Mouse (Mus musculus) forebrain, embryonic 14.5 days (tissue): ENCODE measurements around the gene Grap. TPM values are rescaled to one million over a fixed set of nuclear protein-coding genes. Genes with fewer than 3 reads are reported as not detected.

Experiments used
- ATAC-seq: fragments of 200-750 bp; cut with Nextera tagmentation; 2 replicates; pipeline ENCODE4 v1.8.0; 2017; ENCODE audit warnings: mild to moderate bottlenecking, moderate library complexity
- DNase-seq: peaks from one replicate; pipeline ENCODE4 v3.0.0-alpha.2; 2015; ENCODE audit warnings: low spot score
- H3K27ac ChIP-seq: fragments of 300-500 bp; sonication (generic); 2 replicates; pipeline ENCODE4 v1.5.1; 2014; ENCODE audit warnings: low read depth, mild to moderate bottlenecking, control low read depth, low read length, moderate library complexity
- H3K27me3 ChIP-seq: fragments of 300-500 bp; sonication (generic); replicated peaks from 2 replicates; pipeline ENCODE4 v1.6.1; 2014; ENCODE audit warnings: low read length, control low read depth, mixed read lengths; ENCODE audit not compliant: control insufficient read depth, insufficient read depth
- H3K36me3 ChIP-seq: fragments of 300-500 bp; sonication (generic); 2 replicates; pipeline ENCODE4 v1.6.1; 2014; ENCODE audit warnings: low read length, control low read depth; ENCODE audit not compliant: control insufficient read depth, insufficient read depth
- H3K4me1 ChIP-seq: fragments of 300-500 bp; sonication (generic); 2 replicates; pipeline ENCODE4 v1.6.1; 2014; ENCODE audit warnings: antibody characterized with exemption, low read length, control low read depth; ENCODE audit not compliant: control insufficient read depth, insufficient read depth
- H3K4me2 ChIP-seq: fragments of 300-500 bp; sonication (generic); 2 replicates; pipeline ENCODE4 v1.6.1; 2014; ENCODE audit warnings: mild to moderate bottlenecking, control low read depth, low read length
- H3K4me3 ChIP-seq: fragments of 300-500 bp; sonication (generic); 2 replicates; pipeline ENCODE4 v1.5.1; 2014; ENCODE audit warnings: low read depth, low read length, control low read depth
- H3K9ac ChIP-seq: fragments of 300-500 bp; sonication (generic); 2 replicates; pipeline ENCODE4 v1.6.1; 2014; ENCODE audit warnings: mild to moderate bottlenecking, low read length, control low read depth, moderate library complexity
- H3K9me3 ChIP-seq: fragments of 300-500 bp; sonication (generic); replicated peaks from 2 replicates; pipeline ENCODE4 v1.6.1; 2016; ENCODE audit warnings: low read length, control low read depth, mixed read lengths; ENCODE audit not compliant: control insufficient read depth
- WGBS: fragments of 180-500 bp; shearing (Covaris S2); extraction: QIAGEN DNeasy Blood & Tissue Kit; methylation state at CpG from one replicate; pipeline ENCODE4 v1.1.7; 2014; 5-methylcytosine and 5-hydroxymethylcytosine counted together
- polyA plus RNA-seq: library from polyadenylated mRNA; unstranded; fragments of >200 nt; fragmentation: Nextera tagmentation; extraction: Ambion mirVana; gene quantifications from 2 replicates; pipeline ENCODE4 v1.2.1, GENCODE M21; 2014

The Grap gene
- polyA plus RNA-seq, 1 experiment from 2014 or later = 5.6 TPM

DNA sequence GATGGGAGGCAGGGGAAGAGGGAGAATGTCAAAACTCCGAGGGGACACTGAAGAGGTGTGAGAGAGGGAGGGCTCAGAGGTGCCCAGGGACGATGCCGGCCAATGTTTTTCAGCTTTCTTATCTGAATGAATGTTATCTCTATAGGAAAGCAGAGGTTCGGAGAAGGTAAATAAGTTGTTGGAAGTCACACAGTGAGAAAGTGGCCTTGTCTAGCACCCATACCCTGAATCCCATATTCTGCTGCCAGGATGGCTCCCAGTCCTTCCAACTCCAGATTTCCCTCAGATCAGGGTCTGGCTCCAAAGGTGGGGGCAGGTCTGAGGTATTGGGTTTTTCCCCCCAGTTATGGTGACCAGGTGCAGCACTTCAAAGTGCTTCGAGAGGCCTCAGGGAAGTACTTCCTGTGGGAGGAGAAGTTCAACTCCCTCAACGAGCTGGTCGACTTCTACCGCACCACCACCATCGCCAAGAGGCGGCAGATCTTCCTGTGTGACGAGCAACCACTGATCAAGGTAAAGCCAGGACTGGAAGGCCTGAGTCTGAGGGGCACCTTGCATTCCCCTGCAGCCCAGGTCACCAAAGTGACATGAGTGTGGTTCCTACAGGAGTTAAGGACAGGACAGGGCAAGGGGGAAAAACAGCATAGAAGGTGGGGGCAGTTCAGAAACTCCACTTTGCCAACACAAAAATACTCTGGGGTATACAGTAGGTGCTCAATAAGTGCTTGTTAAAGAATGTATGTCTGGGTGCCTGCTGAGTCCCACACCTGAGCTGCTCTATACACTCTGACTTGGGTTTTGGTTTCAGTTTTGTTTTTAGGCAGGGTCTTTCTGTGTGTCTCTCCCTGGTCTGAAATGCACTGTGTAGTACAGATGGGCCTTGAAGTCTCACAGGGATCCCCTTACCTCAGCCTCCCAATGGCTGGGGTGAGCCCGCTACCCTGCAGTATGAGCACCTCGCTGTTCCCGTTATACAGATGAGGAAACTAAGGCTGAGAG, 16.7 kb downstream of the Grap start:
- no peaks in the 10 kb centered on the region for H3K27me3 ChIP-seq
- H3K9ac ChIP-seq = no peak overlapping the region
- DNase-seq (no peak), ATAC-seq (no peak)
- H3K36me3 ChIP-seq = no peaks in the 10 kb centered on the region
- H3K4me2 ChIP-seq = no peak overlapping the region
- H3K4me3 ChIP-seq = no peak overlapping the region
- H3K9me3 ChIP-seq = no peaks in the 10 kb centered on the region
- WGBS = 87% methylated on average over 14 of the region's 14 CpGs
- H3K4me1 ChIP-seq = no peaks in the 10 kb centered on the region
- no peak overlapping the region for H3K27ac ChIP-seq

DNA sequence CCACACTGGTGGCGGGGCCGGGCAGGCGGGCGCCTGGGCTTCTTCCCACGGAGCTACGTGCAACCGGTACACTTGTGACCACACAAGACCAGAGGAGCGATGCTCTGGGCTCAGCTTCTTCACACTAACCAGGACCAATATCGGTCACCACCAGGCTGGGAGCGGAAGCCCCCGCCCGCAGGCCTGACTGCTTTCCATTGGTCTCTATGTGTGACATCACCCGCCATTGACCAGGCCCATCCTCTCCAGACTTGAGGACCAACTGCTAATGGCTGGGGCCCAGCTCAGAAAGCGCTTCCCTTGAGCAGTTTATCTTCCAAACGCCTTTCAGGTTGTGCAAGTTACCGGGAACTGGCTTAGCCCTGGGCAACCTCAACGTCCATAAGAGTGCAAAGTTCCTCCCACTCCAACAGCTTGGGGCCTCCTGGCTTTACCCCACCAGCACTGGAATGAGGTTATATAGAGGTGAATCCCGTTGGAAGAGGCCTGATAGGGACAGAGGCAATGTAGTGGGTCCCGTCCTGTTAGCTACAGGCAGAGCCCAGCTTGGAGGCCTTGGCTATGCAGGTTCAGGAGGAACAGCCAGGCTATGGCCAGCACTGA, 18.8 kb downstream of the Grap start:
- no peaks in the 10 kb centered on the region for H3K4me1 ChIP-seq
- 74% methylated on average over 19 of the region's 19 CpGs for WGBS
- no peak overlapping the region for H3K27ac ChIP-seq
- H3K27me3 ChIP-seq = no peaks in the 10 kb centered on the region
- no peak for ATAC-seq
- DNase-seq = no peak
- H3K4me2 ChIP-seq = no peak overlapping the region
- H3K36me3 ChIP-seq = no peaks in the 10 kb centered on the region
- H3K4me3 ChIP-seq = no peak overlapping the region
- no peak overlapping the region for H3K9ac ChIP-seq
- no peaks in the 10 kb centered on the region for H3K9me3 ChIP-seq

GRCm38 (mm10) chr11:61673686-61674085, 20.6 kb downstream of the Grap start:
- H3K4me2 ChIP-seq = no peak overlapping the region
- WGBS = 34% methylated on average over 7 of the region's 8 CpGs
- H3K4me1 ChIP-seq = no peaks in the 10 kb centered on the region
- H3K27me3 ChIP-seq = no peaks in the 10 kb centered on the region
- ATAC-seq (no peak), DNase-seq (no peak)
- no peak overlapping the region for H3K4me3 ChIP-seq
- no peak overlapping the region for H3K27ac ChIP-seq
- H3K36me3 ChIP-seq = no peaks in the 10 kb centered on the region
- no peak overlapping the region for H3K9ac ChIP-seq
- no peaks in the 10 kb centered on the region for H3K9me3 ChIP-seq

DNA sequence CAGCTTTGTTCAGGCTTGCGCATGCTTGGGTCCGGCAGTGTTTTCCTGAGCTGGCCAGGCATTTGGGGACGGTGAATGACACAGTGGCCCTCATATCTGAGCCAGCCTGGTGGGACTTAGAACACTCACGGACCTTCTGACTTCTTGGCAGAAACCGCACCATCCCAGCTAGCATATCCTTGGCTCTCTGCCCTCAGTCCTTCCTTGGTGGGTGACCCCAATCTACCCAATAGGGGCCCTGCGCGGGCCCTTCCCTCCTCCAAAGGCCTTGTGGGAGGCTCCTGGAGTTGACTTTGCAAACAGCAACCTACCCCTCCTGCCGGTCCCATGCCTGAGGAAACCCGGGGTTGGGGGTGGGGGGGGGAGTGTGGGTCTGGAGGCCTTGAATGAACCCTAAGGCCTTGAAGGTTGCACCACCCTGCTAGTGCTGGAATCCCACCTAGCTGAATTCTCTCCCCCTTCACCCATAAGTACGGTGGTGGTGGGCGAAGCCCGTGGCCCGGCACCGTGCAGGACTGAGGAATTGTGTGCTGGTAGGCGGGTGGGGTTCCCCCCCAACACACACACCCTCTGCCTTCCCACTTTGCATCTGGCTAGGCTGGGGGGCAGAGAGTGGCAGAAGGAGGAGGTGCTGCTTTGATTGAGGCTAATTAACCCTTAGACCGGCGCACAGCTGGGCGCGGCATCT, 21.2 kb downstream of the Grap start:
- no peaks in the 10 kb centered on the region for H3K4me1 ChIP-seq
- no peak overlapping the region for H3K9ac ChIP-seq
- no peak overlapping the region for H3K4me2 ChIP-seq
- no peaks in the 10 kb centered on the region for H3K27me3 ChIP-seq
- ATAC-seq = peak; percentile 42; the same call in 1 of the 2 replicates
- no peak overlapping the region for H3K4me3 ChIP-seq
- 26% methylated on average over 19 of the region's 19 CpGs for WGBS
- no peak overlapping the region for H3K27ac ChIP-seq
- no peaks in the 10 kb centered on the region for H3K36me3 ChIP-seq
- no peaks in the 10 kb centered on the region for H3K9me3 ChIP-seq
- no peak for DNase-seq

GRCm38 (mm10) chr11:61674839-61675159, 21.7 kb downstream of the Grap start:
- Histone ChIP-seq H3K4me3 (no peak overlapping the region), H3K4me2 (no peak overlapping the region)

GRCm38 (mm10) chr11:61675332-61675731, 22.3 kb downstream of the Grap start:
- DNase-seq = no peak
- WGBS = 71% methylated on average over 2 of the region's 2 CpGs
- Histone ChIP-seq H3K4me3 (no peak overlapping the region), H3K4me1 (no peaks in the 10 kb centered on the region), H3K9me3 (no peaks in the 10 kb centered on the region), H3K36me3 (no peaks in the 10 kb centered on the region), H3K27ac (no peak overlapping the region), H3K4me2 (no peak overlapping the region), H3K9ac (no peak overlapping the region), H3K27me3 (no peaks in the 10 kb centered on the region)
- no peak for ATAC-seq

More at GRCm38 (mm10) chr11:61674839-61675159, 21.7 kb downstream of the Grap start:
- Histone ChIP-seq H3K9ac (no peak overlapping the region), H3K36me3 (no peaks in the 10 kb centered on the region), H3K27ac (no peak overlapping the region), H3K27me3 (no peaks in the 10 kb centered on the region), H3K9me3 (no peaks in the 10 kb centered on the region), H3K4me1 (no peaks in the 10 kb centered on the region)
- peak; percentile 65 for DNase-seq
- peak; percentile 71 for ATAC-seq
- WGBS = under 1% methylated on average over 8 of the region's 8 CpGs

DNA sequence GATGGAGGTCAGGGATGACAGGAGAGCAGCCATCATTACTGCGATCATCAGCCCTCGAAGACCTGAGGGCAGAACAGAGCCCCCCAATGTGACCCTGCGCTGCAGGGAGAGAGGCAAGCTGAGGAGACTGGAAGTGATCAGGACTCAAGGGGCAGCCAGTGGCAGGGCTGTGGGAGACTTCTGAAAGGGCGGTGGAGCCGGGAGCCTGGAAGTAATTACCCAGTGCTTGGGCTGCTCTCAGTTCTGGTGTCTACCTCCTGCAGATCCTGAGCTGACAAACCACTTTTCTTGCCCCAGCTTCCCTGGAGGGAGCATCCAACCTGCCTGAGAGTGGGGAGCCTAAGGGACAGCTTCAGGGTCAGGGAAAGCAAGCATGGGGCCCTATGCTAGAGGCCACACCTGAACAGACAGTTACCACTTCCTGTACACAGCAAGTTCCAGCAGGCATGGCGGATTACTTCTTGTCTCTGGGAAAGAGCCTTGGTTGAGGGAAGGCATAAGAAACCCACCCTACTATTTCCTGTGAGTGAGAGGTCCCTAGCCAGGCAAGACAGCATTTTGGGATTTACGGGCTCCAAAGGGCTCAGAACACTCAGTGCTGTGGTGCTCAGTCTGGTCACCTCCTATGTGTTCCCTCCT, 23.3 kb downstream of the Grap start:
- Histone ChIP-seq H3K27me3 (no peaks in the 10 kb centered on the region), H3K27ac (no peak overlapping the region), H3K4me1 (no peaks in the 10 kb centered on the region), H3K4me3 (no peak overlapping the region), H3K4me2 (no peak overlapping the region), H3K9me3 (no peaks in the 10 kb centered on the region), H3K36me3 (no peaks in the 10 kb centered on the region), H3K9ac (no peak overlapping the region)
- DNase-seq (no peak), ATAC-seq (no peak)
- WGBS = 75% methylated on average over 7 of the region's 7 CpGs

GRCm38 (mm10) chr11:61677709-61678108, 24.6 kb downstream of the Grap start:
- no peak for DNase-seq
- ATAC-seq = no peak
- H3K4me1 ChIP-seq = no peaks in the 10 kb centered on the region

More at GRCm38 (mm10) chr11:61677709-61678108, 24.6 kb downstream of the Grap start:
- WGBS = 87% methylated on average over 4 of the region's 4 CpGs
- H3K27ac ChIP-seq = no peak overlapping the region
- H3K9me3 ChIP-seq = no peaks in the 10 kb centered on the region
- H3K9ac ChIP-seq = no peak overlapping the region
- no peak overlapping the region for H3K4me3 ChIP-seq
- H3K36me3 ChIP-seq = no peaks in the 10 kb centered on the region
- no peak overlapping the region for H3K4me2 ChIP-seq
- H3K27me3 ChIP-seq = no peaks in the 10 kb centered on the region
